Mouse (Mus musculus): Measurements from ENCODE around the gene Atp5d. TPM values are rescaled to one million over a fixed set of nuclear protein-coding genes. Genes with fewer than 3 reads are reported as not detected.

Gene Atp5d
- 367 TPM for polyA plus RNA-seq (2017; shearing (Covaris generic))

GRCm38 (mm10) chr10:80138553-80139438 is at the start of gene Atp5d:
Atp5d (plus strand) TSS chr10:80138632.

GRCm38 (mm10) chr10:80105460-80105859 is 33.0 kb upstream of the Atp5d start, which contains the start of gene Sbno2:
Sbno2 (minus strand) TSS chr10:80105571.

GRCm38 (mm10) chr10:80115290-80115943 is 23.0 kb upstream of the Atp5d start, which contains the start of gene Stk11:
Stk11 (plus strand) TSS chr10:80115803.

GRCm38 (mm10) chr10:80140666-80141035 is 2.2 kb downstream of the Atp5d start, which contains the start of gene Cbarp:
Cbarp (minus strand) TSS chr10:80140835.

GRCm38 (mm10) chr10:80147719-80148601 is 9.5 kb downstream of the Atp5d start, which contains the start of gene Midn:
Midn (plus strand) TSS chr10:80148272.

GRCm38 (mm10) chr10:80165392-80166128 is 27.1 kb downstream of the Atp5d start, which contains the start of gene Cirbp:
Cirbp (plus strand) TSS chr10:80165985.

GRCm38 (mm10) chr10:80172527-80173292 is 34.3 kb downstream of the Atp5d start, which contains the start of gene 1600002K03Rik:
1600002K03Rik (plus strand) TSS chr10:80172944.

GRCm38 (mm10) chr10:80179068-80180051 is 40.9 kb downstream of the Atp5d start, which contains the start of gene Efna2:
Efna2 (plus strand) TSS chr10:80179482.

Other genes starting within 250 kb of the Atp5d start
- gene Cfd, start 247.8 kb upstream of the Atp5d start, polyA plus RNA-seq (2017; shearing (Covaris generic)): not detected
- 27.3 TPM for gene Med16, start 229.7 kb upstream of the Atp5d start, polyA plus RNA-seq (2017; shearing (Covaris generic))
- 19.6 TPM for gene Gm26602, start 227.8 kb upstream of the Atp5d start, polyA plus RNA-seq (2017; shearing (Covaris generic))
- 0.26 TPM for gene Kiss1r, start 221.7 kb upstream of the Atp5d start, polyA plus RNA-seq (2017; shearing (Covaris generic))
- gene R3hdm4, start 217.4 kb upstream of the Atp5d start, polyA plus RNA-seq (2017; shearing (Covaris generic)): 117 TPM
- 9.7 TPM for gene Arid3a, start 211.6 kb upstream of the Atp5d start, polyA plus RNA-seq (2017; shearing (Covaris generic))
- 74.2 TPM for gene Wdr18, start 178.5 kb upstream of the Atp5d start, polyA plus RNA-seq (2017; shearing (Covaris generic))
- 0.49 TPM for gene Grin3b, start 167.9 kb upstream of the Atp5d start, polyA plus RNA-seq (2017; shearing (Covaris generic))
- 26.7 TPM for gene Tmem259, start 154.3 kb upstream of the Atp5d start, polyA plus RNA-seq (2017; shearing (Covaris generic))
- 580 TPM for gene Cnn2, start 150.0 kb upstream of the Atp5d start, polyA plus RNA-seq (2017; shearing (Covaris generic))
- 42.6 TPM for gene Abca7, start 142.1 kb upstream of the Atp5d start, polyA plus RNA-seq (2017; shearing (Covaris generic))
- 732 TPM for gene Arhgap45, start 122.0 kb upstream of the Atp5d start, polyA plus RNA-seq (2017; shearing (Covaris generic))
- gene Polr2e, start 98.8 kb upstream of the Atp5d start, polyA plus RNA-seq (2017; shearing (Covaris generic)): 104 TPM
- 296 TPM for gene Gpx4, start 91.5 kb upstream of the Atp5d start, polyA plus RNA-seq (2017; shearing (Covaris generic))
- 60.3 TPM for gene Sbno2, start 33.1 kb upstream of the Atp5d start, polyA plus RNA-seq (2017; shearing (Covaris generic))
- 31.4 TPM for gene Stk11, start 22.8 kb upstream of the Atp5d start, polyA plus RNA-seq (2017; shearing (Covaris generic))
- 5.3 TPM for gene Cbarp, start 2.2 kb downstream of the Atp5d start, polyA plus RNA-seq (2017; shearing (Covaris generic))
- gene Midn, start 9.6 kb downstream of the Atp5d start, polyA plus RNA-seq (2017; shearing (Covaris generic)): 4.4 TPM
- gene Cirbp, start 27.4 kb downstream of the Atp5d start, polyA plus RNA-seq (2017; shearing (Covaris generic)): 232 TPM
- gene 1600002K03Rik, start 34.3 kb downstream of the Atp5d start, polyA plus RNA-seq (2017; shearing (Covaris generic)): 18.9 TPM
- 0.41 TPM for gene Efna2, start 40.9 kb downstream of the Atp5d start, polyA plus RNA-seq (2017; shearing (Covaris generic))
- gene Mum1, start 87.8 kb downstream of the Atp5d start, polyA plus RNA-seq (2017; shearing (Covaris generic)): 66.2 TPM
- gene Ndufs7, start 110.5 kb downstream of the Atp5d start, polyA plus RNA-seq (2017; shearing (Covaris generic)): 159 TPM
- gene Gamt, start 122.4 kb downstream of the Atp5d start, polyA plus RNA-seq (2017; shearing (Covaris generic)): 1.8 TPM
- gene Dazap1, start 122.9 kb downstream of the Atp5d start, polyA plus RNA-seq (2017; shearing (Covaris generic)): 78.1 TPM
- gene Rps15, start 153.8 kb downstream of the Atp5d start, polyA plus RNA-seq (2017; shearing (Covaris generic)): 748 TPM
- 0.05 TPM for gene Apc2, start 157.3 kb downstream of the Atp5d start, polyA plus RNA-seq (2017; shearing (Covaris generic))
- gene 2310011J03Rik, start 181.9 kb downstream of the Atp5d start, polyA plus RNA-seq (2017; shearing (Covaris generic)): 29.9 TPM
- 1.8 TPM for gene Pcsk4, start 190.9 kb downstream of the Atp5d start, polyA plus RNA-seq (2017; shearing (Covaris generic))
- gene Reep6, start 191.3 kb downstream of the Atp5d start, polyA plus RNA-seq (2017; shearing (Covaris generic)): not detected
- not detected for gene Adamtsl5, start 209.8 kb downstream of the Atp5d start, polyA plus RNA-seq (2017; shearing (Covaris generic))
- not detected for gene Plk5, start 217.8 kb downstream of the Atp5d start, polyA plus RNA-seq (2017; shearing (Covaris generic))
- 7.3 TPM for gene Mex3d, start 249.0 kb downstream of the Atp5d start, polyA plus RNA-seq (2017; shearing (Covaris generic))